Mouse (Mus musculus) liver, embryonic 16.5 days (tissue): Measurements from ENCODE around the gene Ccl11. TPM values are rescaled to one million over a fixed set of nuclear protein-coding genes. Genes with fewer than 3 reads are reported as not detected.

Experiments used
- ATAC-seq: fragments of 200-750 bp; cut with Nextera tagmentation; 2 replicates; pipeline ENCODE4 v1.8.0; 2017; ENCODE audit warnings: low read depth, mild to moderate bottlenecking, moderate number of reproducible peaks, moderate library complexity
- H3K27ac ChIP-seq: fragments of 300-500 bp; sonication (generic); 2 replicates; pipeline ENCODE4 v1.5.1; 2014; ENCODE audit warnings: mild to moderate bottlenecking, low read length
- H3K27me3 ChIP-seq: fragments of 300-500 bp; sonication (generic); 2 replicates; pipeline ENCODE4 v1.6.1; 2014; ENCODE audit warnings: low read depth, low read length, mixed read lengths; ENCODE audit not compliant: control insufficient read depth, insufficient read depth
- H3K36me3 ChIP-seq: fragments of 300-500 bp; sonication (generic); 2 replicates; pipeline ENCODE4 v1.6.1; 2014; ENCODE audit warnings: mild to moderate bottlenecking; ENCODE audit not compliant: control insufficient read depth, insufficient read depth
- H3K4me1 ChIP-seq: fragments of 300-500 bp; sonication (generic); 2 replicates; pipeline ENCODE4 v1.6.1; 2014; ENCODE audit warnings: low read depth, low read length, mixed read lengths; ENCODE audit not compliant: control insufficient read depth
- H3K4me2 ChIP-seq: fragments of 300-500 bp; sonication (generic); 2 replicates; pipeline ENCODE4 v1.6.1; 2014; ENCODE audit warnings: low read depth, low read length, mixed read lengths
- H3K4me3 ChIP-seq: fragments of 300-500 bp; sonication (generic); 2 replicates; pipeline ENCODE4 v1.5.1; 2014; ENCODE audit warnings: low read depth, mild to moderate bottlenecking, low read length
- H3K9ac ChIP-seq: fragments of 300-500 bp; sonication (generic); 2 replicates; pipeline ENCODE4 v1.6.1; 2014; ENCODE audit warnings: low read depth, low read length
- H3K9me3 ChIP-seq: fragments of 300-500 bp; sonication (generic); replicated peaks from 2 replicates; pipeline ENCODE4 v1.6.1; 2016; ENCODE audit warnings: low read length; ENCODE audit not compliant: control insufficient read depth
- WGBS: fragments of 180-500 bp; shearing (Covaris S2); extraction: QIAGEN DNeasy Blood & Tissue Kit; methylation state at CpG from one replicate; pipeline ENCODE4 v1.1.7; 2014; ENCODE audit not compliant: insufficient replicate concordance; 5-methylcytosine and 5-hydroxymethylcytosine counted together
- polyA plus RNA-seq: library from polyadenylated mRNA; unstranded; fragments of >200 nt; fragmentation: Nextera tagmentation; extraction: Ambion mirVana; gene quantifications from 2 replicates; pipeline ENCODE4 v1.2.1, GENCODE M21; 2015

The Ccl11 gene
- polyA plus RNA-seq, 1 experiment from 2014 or later, result 0.85 TPM

- H3K9me3 ChIP-seq, result no peaks in the 10 kb centered on the region
- H3K27ac ChIP-seq, result no peak overlapping the region
- H3K9ac ChIP-seq, result no peak overlapping the region
- no peak overlapping the region for H3K4me2 ChIP-seq
- H3K4me3 ChIP-seq, result no peak overlapping the region
- no peaks in the 10 kb centered on the region for H3K4me1 ChIP-seq
- 33% methylated on average over 1 of the region's 1 CpGs for WGBS
- H3K36me3 ChIP-seq, result no peaks in the 10 kb centered on the region
- no peaks in the 10 kb centered on the region for H3K27me3 ChIP-seq
- ATAC-seq, result no peak
Observed at GRCm38 (mm10) chr11:82072374-82072773, 14.8 kb downstream of the Ccl11 start.

- Histone ChIP-seq H3K36me3 (no peaks in the 10 kb centered on the region), H3K27ac (no peak overlapping the region), H3K27me3 (no peaks in the 10 kb centered on the region), H3K9ac (no peak overlapping the region), H3K9me3 (no peaks in the 10 kb centered on the region), H3K4me3 (no peak overlapping the region), H3K4me2 (no peak overlapping the region), H3K4me1 (no peaks in the 10 kb centered on the region)
- no peak for ATAC-seq
- 37% methylated on average over 3 of the region's 3 CpGs for WGBS
Observed at GRCm38 (mm10) chr11:82072984-82073383, 15.4 kb downstream of the Ccl11 start.

- no peak overlapping the region for H3K4me3 ChIP-seq
- no peak overlapping the region for H3K9ac ChIP-seq
- no peak overlapping the region for H3K4me2 ChIP-seq
- no peak for ATAC-seq
- no peaks in the 10 kb centered on the region for H3K36me3 ChIP-seq
- H3K4me1 ChIP-seq, result no peaks in the 10 kb centered on the region
- no peaks in the 10 kb centered on the region for H3K9me3 ChIP-seq
- 53% methylated on average over 3 of the region's 3 CpGs for WGBS
- H3K27ac ChIP-seq, result no peak overlapping the region
- no peaks in the 10 kb centered on the region for H3K27me3 ChIP-seq
Observed at GRCm38 (mm10) chr11:82073686-82074085, 16.1 kb downstream of the Ccl11 start.

GRCm38 (mm10) chr11:82077031-82077430 lies 19.4 kb downstream of the Ccl11 start:
- H3K9ac ChIP-seq, result no peak overlapping the region
- H3K4me1 ChIP-seq, result no peaks in the 10 kb centered on the region
- no peak for ATAC-seq
- WGBS, result 34% methylated on average over 3 of the region's 3 CpGs
- H3K27me3 ChIP-seq, result no peaks in the 10 kb centered on the region
- no peak overlapping the region for H3K4me3 ChIP-seq
- no peak overlapping the region for H3K27ac ChIP-seq
- no peaks in the 10 kb centered on the region for H3K36me3 ChIP-seq
- H3K4me2 ChIP-seq, result no peak overlapping the region
- no peaks in the 10 kb centered on the region for H3K9me3 ChIP-seq

- no peaks in the 10 kb centered on the region for H3K4me1 ChIP-seq
- ATAC-seq, result no peak
- H3K9me3 ChIP-seq, result no peaks in the 10 kb centered on the region
- H3K9ac ChIP-seq, result no peak overlapping the region
- no peaks in the 10 kb centered on the region for H3K36me3 ChIP-seq
- no peak overlapping the region for H3K4me3 ChIP-seq
- no peaks in the 10 kb centered on the region for H3K27me3 ChIP-seq
- no peak overlapping the region for H3K27ac ChIP-seq
- no peak overlapping the region for H3K4me2 ChIP-seq
Observed at GRCm38 (mm10) chr11:82078136-82078730, 20.6 kb downstream of the Ccl11 start.

- ATAC-seq, result no peak
- Histone ChIP-seq H3K27me3 (no peaks in the 10 kb centered on the region), H3K27ac (no peak overlapping the region), H3K4me2 (no peak overlapping the region), H3K4me1 (no peaks in the 10 kb centered on the region), H3K9me3 (no peaks in the 10 kb centered on the region), H3K4me3 (no peak overlapping the region), H3K36me3 (no peaks in the 10 kb centered on the region), H3K9ac (no peak overlapping the region)
- 33% methylated on average over 3 of the region's 3 CpGs for WGBS
Observed at GRCm38 (mm10) chr11:82080865-82081264, 23.2 kb downstream of the Ccl11 start.

- Histone ChIP-seq H3K4me1 (no peaks in the 10 kb centered on the region), H3K9me3 (no peaks in the 10 kb centered on the region), H3K36me3 (no peaks in the 10 kb centered on the region), H3K9ac (no peak overlapping the region), H3K27me3 (no peaks in the 10 kb centered on the region), H3K4me3 (no peak overlapping the region), H3K27ac (no peak overlapping the region), H3K4me2 (no peak overlapping the region)
- ATAC-seq, result no peak
- 70% methylated on average over 3 of the region's 3 CpGs for WGBS
Observed at GRCm38 (mm10) chr11:82084360-82084759, 26.7 kb downstream of the Ccl11 start.

- no peak overlapping the region for H3K27ac ChIP-seq
- H3K4me3 ChIP-seq, result no peak overlapping the region
- WGBS, result 62% methylated on average over 10 of the region's 10 CpGs
- no peak overlapping the region for H3K4me2 ChIP-seq
- H3K4me1 ChIP-seq, result no peaks in the 10 kb centered on the region
- no peak overlapping the region for H3K9ac ChIP-seq
- no peaks in the 10 kb centered on the region for H3K9me3 ChIP-seq
- ATAC-seq, result no peak
- no peaks in the 10 kb centered on the region for H3K36me3 ChIP-seq
- H3K27me3 ChIP-seq, result no peaks in the 10 kb centered on the region
Observed at GRCm38 (mm10) chr11:82099511-82100323, 42.1 kb downstream of the Ccl11 start.

GRCm38 (mm10) chr11:82101087-82101486 lies 43.5 kb downstream of the Ccl11 start:
- H3K4me3 ChIP-seq, result no peak overlapping the region
- H3K27ac ChIP-seq, result no peak overlapping the region
- no peaks in the 10 kb centered on the region for H3K36me3 ChIP-seq
- no peak overlapping the region for H3K9ac ChIP-seq
- H3K4me2 ChIP-seq, result no peak overlapping the region
- no peaks in the 10 kb centered on the region for H3K27me3 ChIP-seq
- WGBS, result 56% methylated on average over 4 of the region's 4 CpGs
- no peaks in the 10 kb centered on the region for H3K9me3 ChIP-seq
- no peaks in the 10 kb centered on the region for H3K4me1 ChIP-seq
- no peak for ATAC-seq
